Mouse (Mus musculus) neural tube, embryonic 12.5 days (tissue): ENCODE results near the gene Smarca2. TPM values are rescaled to one million over a fixed set of nuclear protein-coding genes. Genes with fewer than 3 reads are reported as not detected.

Experiments
- ATAC-seq: fragments of 200-750 bp; cut with Nextera tagmentation; 2 replicates; pipeline ENCODE4 v1.8.0; 2017; ENCODE audit warnings: low read depth, mild to moderate bottlenecking, moderate TSS enrichment, moderate library complexity; ENCODE audit not compliant: low FRiP score
- H3K27ac ChIP-seq: fragments of 300-500 bp; sonication (generic); 2 replicates; pipeline ENCODE4 v1.5.1; 2016
- H3K27me3 ChIP-seq: fragments of 300-500 bp; sonication (generic); replicated peaks from 2 replicates; pipeline ENCODE4 v1.6.1; 2016; ENCODE audit warnings: mild to moderate bottlenecking
- H3K36me3 ChIP-seq: fragments of 300-500 bp; sonication (generic); 2 replicates; pipeline ENCODE4 v1.6.1; 2016; ENCODE audit warnings: mild to moderate bottlenecking
- H3K4me1 ChIP-seq: fragments of 300-500 bp; sonication (generic); 2 replicates; pipeline ENCODE4 v1.6.1; 2016
- H3K4me2 ChIP-seq: fragments of 300-500 bp; sonication (generic); replicated peaks from 2 replicates; pipeline ENCODE4 v1.6.1; 2016; ENCODE audit warnings: mild to moderate bottlenecking
- H3K4me3 ChIP-seq: fragments of 300-500 bp; sonication (generic); 2 replicates; pipeline ENCODE4 v1.5.1; 2016
- H3K9ac ChIP-seq: fragments of 300-500 bp; sonication (generic); 2 replicates; pipeline ENCODE4 v1.6.1; 2016; ENCODE audit warnings: mild to moderate bottlenecking
- H3K9me3 ChIP-seq: fragments of 300-500 bp; sonication (generic); 2 replicates; pipeline ENCODE4 v1.6.1; 2016; ENCODE audit warnings: mild to moderate bottlenecking
- WGBS: fragments of 180-500 bp; shearing (Covaris S2); methylation state at CpG from one replicate; pipeline ENCODE4 v1.1.7; 2016; 5-methylcytosine and 5-hydroxymethylcytosine counted together
- polyA plus RNA-seq: library from polyadenylated mRNA; unstranded; fragments of >200 nt; fragmentation: Nextera tagmentation; extraction: Ambion mirVana; gene quantifications from 2 replicates; pipeline ENCODE4 v1.2.1, GENCODE M21; 2016

The Smarca2 gene
- polyA plus RNA-seq, 1 experiment from 2014 or later = 40.7 TPM

- no peaks in the 10 kb centered on the region for H3K36me3 ChIP-seq
- H3K9ac ChIP-seq = peak overlapping the region; percentile 47
- H3K27ac ChIP-seq = no peak overlapping the region; the same call in 1 of the 2 replicates
- H3K4me1 ChIP-seq = peaks cover 25% of the 10 kb centered on the region
- under 1% methylated on average over 44 of the region's 44 CpGs for WGBS
- H3K4me2 ChIP-seq = peak overlapping the region; percentile 88
- no peak for ATAC-seq
- H3K27me3 ChIP-seq = peaks cover 42% of the 10 kb centered on the region
- H3K9me3 ChIP-seq = no peaks in the 10 kb centered on the region
- H3K4me3 ChIP-seq = peak overlapping the region; percentile 48
These were observed 829 bp downstream of the Smarca2 start for GRCm38 (mm10) chr19:26605438-26606320.

DNA sequence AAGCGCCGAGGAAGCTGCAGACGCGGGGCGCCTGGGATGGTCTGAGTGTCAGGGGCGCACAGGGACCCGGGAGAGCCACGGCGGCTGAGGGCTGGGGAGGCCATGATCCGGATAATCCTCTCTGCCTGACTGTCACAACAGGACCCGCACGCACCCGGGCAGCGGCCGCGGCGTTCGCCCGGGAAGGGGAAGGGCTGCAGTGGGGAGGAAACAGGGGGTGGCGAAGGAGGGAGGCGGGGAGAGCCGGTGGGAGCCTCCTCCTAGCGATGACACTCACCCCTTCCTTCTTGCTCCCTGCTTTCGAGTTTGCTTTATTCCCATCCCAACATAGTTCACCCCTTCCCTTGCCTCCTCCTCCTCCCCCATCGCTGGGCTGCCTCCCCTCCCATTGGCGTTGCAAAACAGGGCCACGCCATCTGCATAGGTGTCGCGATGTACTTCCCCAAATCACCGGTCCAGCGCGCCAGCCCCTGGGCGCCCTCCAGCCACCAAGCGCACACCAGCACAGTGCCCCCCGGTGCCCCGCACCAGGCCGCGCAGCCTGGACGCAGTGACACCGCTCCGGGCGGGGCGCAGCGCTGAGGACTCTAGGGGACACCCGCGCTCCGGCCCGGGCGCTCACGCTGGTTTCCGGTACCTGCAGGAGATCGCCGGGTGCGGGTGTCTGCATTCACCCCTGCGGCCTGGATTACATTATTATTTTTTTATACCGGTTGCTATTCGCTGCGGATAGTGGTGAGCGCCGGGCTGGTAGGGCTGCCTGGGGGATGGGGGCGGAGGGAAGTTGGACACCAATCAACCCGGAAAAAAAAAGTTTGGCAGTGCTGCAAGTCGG is 1.7 kb downstream of the Smarca2 start:
- Histone ChIP-seq H3K27ac (no peak overlapping the region), H3K27me3 (peaks cover 47% of the 10 kb centered on the region), H3K9me3 (no peaks in the 10 kb centered on the region), H3K9ac (peak overlapping the region; percentile 47), H3K4me3 (peak overlapping the region; percentile 48), H3K4me2 (peak overlapping the region; percentile 88), H3K4me1 (peaks cover 25% of the 10 kb centered on the region), H3K36me3 (no peaks in the 10 kb centered on the region)
- 0 out of 2 replicates have a peak, but pooled peaks have one; percentile 17 for ATAC-seq
- WGBS = under 1% methylated on average over 63 of the region's 63 CpGs

GRCm38 (mm10) chr19:26607156-26607536 is 2.3 kb downstream of the Smarca2 start:
- Histone ChIP-seq H3K36me3 (no peaks in the 10 kb centered on the region), H3K4me1 (peaks cover 25% of the 10 kb centered on the region), H3K27ac (no peak overlapping the region), H3K9me3 (no peaks in the 10 kb centered on the region), H3K4me2 (peak overlapping the region; percentile 88), H3K9ac (peak overlapping the region; percentile 47), H3K4me3 (peak overlapping the region; percentile 48), H3K27me3 (peaks cover 45% of the 10 kb centered on the region)
- ATAC-seq = no peak
- under 1% methylated on average over 48 of the region's 56 CpGs for WGBS

- ATAC-seq = no peak
- Histone ChIP-seq H3K27me3 (peaks cover 41% of the 10 kb centered on the region), H3K27ac (no peak overlapping the region), H3K4me2 (peak overlapping the region; percentile 88), H3K36me3 (no peaks in the 10 kb centered on the region), H3K9ac (peak overlapping the region; percentile 47), H3K4me1 (peaks cover 25% of the 10 kb centered on the region), H3K4me3 (peak overlapping the region; percentile 48), H3K9me3 (no peaks in the 10 kb centered on the region)
- WGBS = under 1% methylated on average over 39 of the region's 39 CpGs
These were observed 2.9 kb downstream of the Smarca2 start for GRCm38 (mm10) chr19:26607551-26608433.

DNA sequence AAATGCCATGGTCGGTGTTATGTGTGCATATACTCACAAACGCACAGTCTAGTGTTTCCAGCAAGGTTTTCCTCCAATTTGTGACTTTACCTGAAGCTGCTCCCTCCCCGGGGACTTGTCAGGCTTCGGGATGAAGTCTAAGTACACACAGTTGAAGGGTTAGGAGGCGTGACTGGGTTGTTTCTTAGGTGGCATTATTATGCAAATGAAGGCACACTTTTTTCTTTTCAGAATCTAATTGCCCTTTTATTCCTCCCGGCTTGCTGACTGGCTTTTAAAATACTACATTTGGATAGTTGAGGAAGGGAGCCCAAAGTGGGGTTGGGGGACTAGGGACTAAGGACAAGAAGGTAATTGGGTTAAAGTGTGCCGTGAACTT is 3.6 kb downstream of the Smarca2 start:
- Histone ChIP-seq H3K4me2 (peak overlapping the region; percentile 88), H3K27me3 (peaks cover 44% of the 10 kb centered on the region), H3K27ac (no peak overlapping the region), H3K9ac (no peak overlapping the region), H3K4me1 (peaks cover 25% of the 10 kb centered on the region), H3K4me3 (no peak overlapping the region), H3K9me3 (no peaks in the 10 kb centered on the region), H3K36me3 (no peaks in the 10 kb centered on the region)
- no peak for ATAC-seq
- WGBS = 2% methylated on average over 7 of the region's 7 CpGs

GRCm38 (mm10) chr19:26609637-26610036 is 4.8 kb downstream of the Smarca2 start:
- Histone ChIP-seq H3K27me3 (peaks cover 44% of the 10 kb centered on the region), H3K36me3 (no peaks in the 10 kb centered on the region), H3K9ac (no peak overlapping the region), H3K4me2 (no peak overlapping the region), H3K4me1 (peaks cover 21% of the 10 kb centered on the region), H3K27ac (no peak overlapping the region), H3K4me3 (no peak overlapping the region), H3K9me3 (no peaks in the 10 kb centered on the region)
- no peak for ATAC-seq
- 38% methylated on average over 2 of the region's 2 CpGs for WGBS

GRCm38 (mm10) chr19:26612995-26613394 is 8.1 kb downstream of the Smarca2 start:
- no peak for ATAC-seq
- Histone ChIP-seq H3K9ac (no peak overlapping the region), H3K4me2 (no peak overlapping the region), H3K4me3 (no peak overlapping the region), H3K9me3 (no peaks in the 10 kb centered on the region), H3K27me3 (peaks cover 25% of the 10 kb centered on the region), H3K36me3 (no peaks in the 10 kb centered on the region), H3K27ac (no peak overlapping the region), H3K4me1 (peaks cover 6% of the 10 kb centered on the region; the same call in 1 of the 2 replicates)
- 55% methylated on average over 4 of the region's 4 CpGs for WGBS

DNA sequence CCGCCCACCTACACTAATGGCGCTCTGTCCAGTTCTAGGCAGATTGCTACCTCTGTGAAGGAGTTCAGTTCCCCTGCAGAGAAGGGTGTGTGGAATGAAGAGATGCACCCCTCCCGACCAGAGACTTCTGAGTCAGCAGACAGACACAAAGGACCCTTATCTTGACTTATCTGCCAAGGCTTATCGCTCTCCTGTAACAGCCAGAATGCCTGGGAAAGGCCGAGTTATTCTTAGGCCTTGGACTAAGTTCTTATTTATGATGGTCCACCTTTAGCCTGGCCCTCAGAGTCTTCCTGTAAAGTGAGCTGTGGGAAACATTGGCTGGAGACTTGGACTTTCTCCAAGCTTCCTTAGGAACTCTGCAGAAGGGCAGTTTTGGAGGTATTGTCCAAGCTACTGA is 8.8 kb downstream of the Smarca2 start:
- H3K9ac ChIP-seq = no peak overlapping the region
- H3K4me3 ChIP-seq = no peak overlapping the region
- H3K4me2 ChIP-seq = no peak overlapping the region
- WGBS = 82% methylated on average over 5 of the region's 5 CpGs
- H3K27ac ChIP-seq = no peak overlapping the region
- H3K9me3 ChIP-seq = no peaks in the 10 kb centered on the region
- H3K4me1 ChIP-seq = no peaks in the 10 kb centered on the region
- ATAC-seq = no peak
- H3K27me3 ChIP-seq = peaks cover 19% of the 10 kb centered on the region
- H3K36me3 ChIP-seq = no peaks in the 10 kb centered on the region

DNA sequence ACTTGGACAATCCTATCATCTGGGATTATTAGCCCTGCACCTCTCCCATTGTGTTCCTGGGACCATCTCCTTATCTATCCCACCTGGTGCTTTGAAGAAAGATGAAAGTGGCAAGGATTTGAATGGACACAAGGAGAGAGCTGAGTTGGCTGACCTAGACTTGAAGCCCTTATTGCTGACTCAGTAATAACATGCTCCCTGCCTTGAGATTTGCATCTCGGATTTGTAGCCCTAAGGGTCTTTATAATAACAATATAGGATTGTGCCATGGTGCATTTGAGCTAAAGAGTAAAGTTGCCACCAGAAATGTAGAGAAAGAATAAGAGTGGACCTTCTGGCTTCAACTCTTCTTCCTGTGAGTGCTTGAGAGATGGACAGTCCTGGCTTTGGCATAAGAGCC is 11.4 kb downstream of the Smarca2 start:
- peaks cover 8% of the 10 kb centered on the region for H3K27me3 ChIP-seq
- no peaks in the 10 kb centered on the region for H3K9me3 ChIP-seq
- ATAC-seq = no peak
- H3K4me2 ChIP-seq = no peak overlapping the region
- H3K27ac ChIP-seq = no peak overlapping the region
- no peak overlapping the region for H3K4me3 ChIP-seq
- H3K36me3 ChIP-seq = no peaks in the 10 kb centered on the region
- WGBS = 65% methylated on average over 1 of the region's 1 CpGs
- H3K9ac ChIP-seq = no peak overlapping the region
- no peaks in the 10 kb centered on the region for H3K4me1 ChIP-seq

GRCm38 (mm10) chr19:26617287-26617686 is 12.4 kb downstream of the Smarca2 start:
- no peaks in the 10 kb centered on the region for H3K4me1 ChIP-seq
- 93% methylated on average over 5 of the region's 5 CpGs for WGBS
- H3K9ac ChIP-seq = no peak overlapping the region
- H3K9me3 ChIP-seq = no peaks in the 10 kb centered on the region
- H3K27ac ChIP-seq = no peak overlapping the region
- H3K36me3 ChIP-seq = no peaks in the 10 kb centered on the region
- H3K4me3 ChIP-seq = no peak overlapping the region
- H3K27me3 ChIP-seq = peaks cover 6% of the 10 kb centered on the region
- no peak overlapping the region for H3K4me2 ChIP-seq
- no peak for ATAC-seq

- Histone ChIP-seq H3K9ac (no peak overlapping the region), H3K4me2 (no peak overlapping the region), H3K27me3 (no peaks in the 10 kb centered on the region), H3K4me3 (no peak overlapping the region), H3K27ac (no peak overlapping the region), H3K9me3 (no peaks in the 10 kb centered on the region), H3K4me1 (no peaks in the 10 kb centered on the region; the same call in 1 of the 2 replicates), H3K36me3 (no peaks in the 10 kb centered on the region)
- ATAC-seq = no peak
- 74% methylated on average over 8 of the region's 8 CpGs for WGBS
These were observed 25.9 kb downstream of the Smarca2 start for GRCm38 (mm10) chr19:26630712-26631235.
